Mouse (Mus musculus): ENCODE data around the gene Bod1l.

DNA sequence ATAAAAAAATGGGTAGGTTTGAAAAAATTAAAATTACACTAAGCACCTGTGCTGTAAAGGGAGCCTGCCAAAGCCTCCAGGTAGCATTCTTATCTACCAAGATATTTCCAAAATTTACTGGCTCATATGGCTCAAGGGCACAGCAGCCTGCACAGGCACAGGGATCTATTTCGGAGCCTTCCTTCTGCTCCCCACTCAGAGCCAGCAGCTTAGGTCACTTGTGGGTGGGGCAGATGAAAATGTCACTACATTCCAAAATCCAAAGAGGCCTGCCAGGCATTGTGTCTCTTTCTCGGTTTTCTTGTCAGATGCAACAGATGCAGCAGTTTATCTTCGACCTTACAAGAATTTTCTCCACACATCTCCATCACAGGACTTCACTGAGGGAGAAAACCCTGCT, 64.1 kb downstream of the Bod1l start:
- TF ChIP-seq CTCF (IDR thresholded peaks at IDR 0.05; ENCODE audit: control insufficient read depth, insufficient read depth, insufficient replicate concordance, low read depth, low read length) (no peak), POLR2A (IDR thresholded peaks at IDR 0.05; ENCODE audit: control insufficient read depth, low read depth, low read length) (no peak)
